Mouse (Mus musculus): ENCODE measurements around the gene Myzap.
"Not testable (repeated sequence)": the region's sequence is repeated elsewhere in the genome, so short reads cannot be mapped to it uniquely, and the experiment has no call there.

The Myzap gene

GRCm38 (mm10) chr9:71591938-71592548 lies at the start of gene Myzap:
TSS of gene Myzap (minus strand) at chr9:71592360.
- peak; percentile 90 for DNase-seq (ENCODE audit: inconsistent ontology term)

GRCm38 (mm10) chr9:71640361-71640927 lies 48.3 kb upstream of the Myzap start:
- DNase-seq (ENCODE audit: inconsistent ontology term) = peak; percentile 32

- no peak for DNase-seq (ENCODE audit: inconsistent ontology term)
Observed at GRCm38 (mm10) chr9:71638198-71638597, 46.0 kb upstream of the Myzap start.

- no peak for DNase-seq (ENCODE audit: inconsistent ontology term)
Observed at GRCm38 (mm10) chr9:71636854-71637253, 44.7 kb upstream of the Myzap start.

- no peak for DNase-seq (ENCODE audit: inconsistent ontology term)
Observed at GRCm38 (mm10) chr9:71635627-71636026, 43.5 kb upstream of the Myzap start.

- DNase-seq (ENCODE audit: inconsistent ontology term) = no peak
Observed at GRCm38 (mm10) chr9:71634916-71635315, 42.8 kb upstream of the Myzap start.

GRCm38 (mm10) chr9:71628921-71629320 lies 36.8 kb upstream of the Myzap start:
- peak; percentile 64 for DNase-seq (ENCODE audit: inconsistent ontology term)

GRCm38 (mm10) chr9:71628286-71628685 lies 36.1 kb upstream of the Myzap start:
- peak; percentile 39 for DNase-seq (ENCODE audit: inconsistent ontology term)

GRCm38 (mm10) chr9:71625961-71626360 lies 33.8 kb upstream of the Myzap start:
- DNase-seq (ENCODE audit: inconsistent ontology term) = no peak

- DNase-seq (ENCODE audit: inconsistent ontology term) = peak; percentile 46
Observed at GRCm38 (mm10) chr9:71624793-71625495, 32.8 kb upstream of the Myzap start.

- no peak for DNase-seq (ENCODE audit: inconsistent ontology term)
Observed at GRCm38 (mm10) chr9:71623871-71624569, 31.9 kb upstream of the Myzap start.

- no peak for DNase-seq (ENCODE audit: inconsistent ontology term)
Observed at GRCm38 (mm10) chr9:71622593-71622992, 30.4 kb upstream of the Myzap start.

GRCm38 (mm10) chr9:71621968-71622367 lies 29.8 kb upstream of the Myzap start:
- no peak for DNase-seq (ENCODE audit: inconsistent ontology term)

- DNase-seq (ENCODE audit: inconsistent ontology term) = not testable (repeated sequence)
Observed at GRCm38 (mm10) chr9:71620116-71620515, 28.0 kb upstream of the Myzap start.

GRCm38 (mm10) chr9:71617363-71617762 lies 25.2 kb upstream of the Myzap start:
- no peak for DNase-seq (ENCODE audit: inconsistent ontology term)

GRCm38 (mm10) chr9:71616185-71616584 lies 24.0 kb upstream of the Myzap start:
- peak; percentile 42 for DNase-seq (ENCODE audit: inconsistent ontology term)

- DNase-seq (ENCODE audit: inconsistent ontology term) = no peak
Observed at GRCm38 (mm10) chr9:71614643-71615042, 22.5 kb upstream of the Myzap start.

GRCm38 (mm10) chr9:71612981-71613380 lies 20.8 kb upstream of the Myzap start:
- no peak for DNase-seq (ENCODE audit: inconsistent ontology term)

- no peak for DNase-seq (ENCODE audit: inconsistent ontology term)
Observed at GRCm38 (mm10) chr9:71611876-71612275, 19.7 kb upstream of the Myzap start.

GRCm38 (mm10) chr9:71609010-71609409 lies 16.9 kb upstream of the Myzap start:
- DNase-seq (ENCODE audit: inconsistent ontology term) = no peak

GRCm38 (mm10) chr9:71606296-71607057 lies 14.3 kb upstream of the Myzap start:
- no peak for DNase-seq (ENCODE audit: inconsistent ontology term)
